Mouse (Mus musculus) intestine, postnatal 0 days (tissue): ENCODE results near the gene Myrip. TPM values are rescaled to one million over a fixed set of nuclear protein-coding genes. Genes with fewer than 3 reads are reported as not detected.
"Not testable (repeated sequence)": the region's sequence is repeated elsewhere in the genome, so short reads cannot be mapped to it uniquely, and the experiment has no call there.

Experiments
- ATAC-seq: fragments of 200-750 bp; cut with Nextera tagmentation; 2 replicates; pipeline ENCODE4 v1.8.0; 2017; ENCODE audit warnings: mild to moderate bottlenecking, moderate TSS enrichment, moderate library complexity
- H3K27ac ChIP-seq: fragments of 300-500 bp; sonication (generic); 2 replicates; pipeline ENCODE4 v1.5.1; 2014; ENCODE audit warnings: mild to moderate bottlenecking, low read depth, low read length, moderate library complexity
- H3K27me3 ChIP-seq: fragments of 300-500 bp; sonication (generic); replicated peaks from 2 replicates; pipeline ENCODE4 v1.6.1; 2014; ENCODE audit warnings: low read length, mixed read lengths; ENCODE audit not compliant: control insufficient read depth, insufficient read depth
- H3K36me3 ChIP-seq: fragments of 300-500 bp; sonication (generic); 2 replicates; pipeline ENCODE4 v1.6.1; 2014; ENCODE audit warnings: mild to moderate bottlenecking, moderate library complexity; ENCODE audit not compliant: control insufficient read depth, insufficient read depth
- H3K4me1 ChIP-seq: fragments of 300-500 bp; sonication (generic); replicated peaks from 2 replicates; pipeline ENCODE4 v1.6.1; 2014; ENCODE audit warnings: antibody characterized with exemption, low read length, mixed read lengths; ENCODE audit not compliant: control insufficient read depth, insufficient read depth
- H3K4me2 ChIP-seq: fragments of 300-500 bp; sonication (generic); replicated peaks from 2 replicates; pipeline ENCODE4 v1.6.1; 2014; ENCODE audit warnings: low read depth, mild to moderate bottlenecking, moderate library complexity
- H3K4me3 ChIP-seq: fragments of 300-500 bp; sonication (generic); 2 replicates; pipeline ENCODE4 v1.5.1; 2014; ENCODE audit warnings: low read depth, low read length
- H3K9ac ChIP-seq: fragments of 300-500 bp; sonication (generic); 2 replicates; pipeline ENCODE4 v1.6.1; 2014; ENCODE audit warnings: mild to moderate bottlenecking, low read depth, low read length
- H3K9me3 ChIP-seq: fragments of 300-500 bp; sonication (generic); 2 replicates; pipeline ENCODE4 v1.6.1; 2016; ENCODE audit warnings: mixed run types; ENCODE audit not compliant: control insufficient read depth
- CTCF ChIP-seq: sonication (generic); IDR thresholded peaks from 2 replicates; pipeline ENCODE4 v1.5.1; 2016; ENCODE audit warnings: low read depth, mild to moderate bottlenecking, control low read depth, antibody characterized with exemption, moderate library complexity
- WGBS: fragments of 180-500 bp; shearing (Covaris S2); extraction: QIAGEN DNeasy Blood & Tissue Kit; methylation state at CpG from one replicate; pipeline ENCODE4 v1.1.7; 2014; 5-methylcytosine and 5-hydroxymethylcytosine counted together
- polyA plus RNA-seq: library from polyadenylated mRNA; unstranded; fragments of >200 nt; fragmentation: Nextera tagmentation; extraction: Ambion mirVana; gene quantifications from 2 replicates; pipeline ENCODE4 v1.2.1, GENCODE M21; 2015

Gene Myrip
- 0.47 and 0.55 TPM in 2 replicates for polyA plus RNA-seq

- not testable (repeated sequence) for H3K9me3 ChIP-seq, H3K4me1 ChIP-seq, H3K27ac ChIP-seq, H3K36me3 ChIP-seq, H3K4me2 ChIP-seq, ATAC-seq, H3K4me3 ChIP-seq, H3K9ac ChIP-seq
- peaks cover 40% of the 10 kb centered on the region for H3K27me3 ChIP-seq
- WGBS: 87% methylated on average over 1 of the region's 1 CpGs
Observed at GRCm38 (mm10) chr9:120301213-120301612, at the start of gene Myrip. TSS of gene Myrip (plus strand) at chr9:120301513.

- Histone ChIP-seq H3K4me2 (no peak overlapping the region), H3K27ac (no peak overlapping the region), H3K9ac (no peak overlapping the region), H3K4me1 (no peaks in the 10 kb centered on the region), H3K4me3 (no peak overlapping the region), H3K27me3 (no peaks in the 10 kb centered on the region), H3K36me3 (no peaks in the 10 kb centered on the region), H3K9me3 (no peaks in the 10 kb centered on the region)
- WGBS: 62% methylated on average over 8 of the region's 8 CpGs
- no peak for TF ChIP-seq CTCF
- ATAC-seq: no peak
Observed at GRCm38 (mm10) chr9:120259805-120260204, 41.5 kb upstream of the Myrip start.

- Histone ChIP-seq H3K27me3 (no peaks in the 10 kb centered on the region), H3K4me3 (no peak overlapping the region), H3K9ac (no peak overlapping the region), H3K27ac (no peak overlapping the region), H3K4me2 (no peak overlapping the region), H3K4me1 (no peaks in the 10 kb centered on the region), H3K9me3 (no peaks in the 10 kb centered on the region), H3K36me3 (no peaks in the 10 kb centered on the region)
- 76% methylated on average over 5 of the region's 5 CpGs for WGBS
- no peak for ATAC-seq
- TF ChIP-seq CTCF: no peak
Observed at GRCm38 (mm10) chr9:120263994-120264393, 37.3 kb upstream of the Myrip start.

GRCm38 (mm10) chr9:120273083-120273482 lies 28.2 kb upstream of the Myrip start:
- H3K4me3 ChIP-seq: no peak overlapping the region
- no peaks in the 10 kb centered on the region for H3K4me1 ChIP-seq
- 72% methylated on average over 8 of the region's 8 CpGs for WGBS
- TF ChIP-seq CTCF: no peak
- H3K36me3 ChIP-seq: no peaks in the 10 kb centered on the region
- ATAC-seq: no peak
- no peaks in the 10 kb centered on the region for H3K9me3 ChIP-seq
- no peak overlapping the region for H3K4me2 ChIP-seq
- no peaks in the 10 kb centered on the region for H3K27me3 ChIP-seq
- H3K9ac ChIP-seq: no peak overlapping the region
- no peak overlapping the region for H3K27ac ChIP-seq

GRCm38 (mm10) chr9:120275226-120275625 lies 26.1 kb upstream of the Myrip start:
- no peaks in the 10 kb centered on the region for H3K27me3 ChIP-seq
- WGBS: 73% methylated on average over 7 of the region's 7 CpGs
- no peak for TF ChIP-seq CTCF
- ATAC-seq: no peak
- H3K4me2 ChIP-seq: no peak overlapping the region
- no peaks in the 10 kb centered on the region for H3K4me1 ChIP-seq
- no peak overlapping the region for H3K9ac ChIP-seq
- no peaks in the 10 kb centered on the region for H3K36me3 ChIP-seq
- H3K27ac ChIP-seq: no peak overlapping the region
- H3K4me3 ChIP-seq: no peak overlapping the region
- no peaks in the 10 kb centered on the region for H3K9me3 ChIP-seq

GRCm38 (mm10) chr9:120281147-120281546 lies 20.2 kb upstream of the Myrip start:
- 85% methylated on average over 12 of the region's 12 CpGs for WGBS
- H3K4me3 ChIP-seq: no peak overlapping the region
- H3K9ac ChIP-seq: no peak overlapping the region
- ATAC-seq: no peak
- no peaks in the 10 kb centered on the region for H3K36me3 ChIP-seq
- H3K27me3 ChIP-seq: no peaks in the 10 kb centered on the region
- H3K4me2 ChIP-seq: no peak overlapping the region
- TF ChIP-seq CTCF: no peak
- H3K4me1 ChIP-seq: no peaks in the 10 kb centered on the region
- H3K27ac ChIP-seq: no peak overlapping the region
- no peaks in the 10 kb centered on the region for H3K9me3 ChIP-seq

GRCm38 (mm10) chr9:120282461-120283047 lies 18.8 kb upstream of the Myrip start:
- Histone ChIP-seq H3K4me2 (no peak overlapping the region), H3K9ac (no peak overlapping the region), H3K27me3 (no peaks in the 10 kb centered on the region), H3K36me3 (no peaks in the 10 kb centered on the region), H3K4me1 (no peaks in the 10 kb centered on the region), H3K27ac (no peak overlapping the region), H3K4me3 (no peak overlapping the region), H3K9me3 (no peaks in the 10 kb centered on the region)
- 65% methylated on average over 9 of the region's 9 CpGs for WGBS
- ATAC-seq: no peak
- no peak for TF ChIP-seq CTCF
